Mouse (Mus musculus) cerebellum, adult 9-11 months (tissue): Measurements from ENCODE around the gene Fam47e.
A peak's percentile ranks its signal among the peaks of the same experiment; 100 is the strongest.
"Not testable (repeated sequence)": the region's sequence is repeated elsewhere in the genome, so short reads cannot be mapped to it uniquely, and the experiment has no call there.

Experiments
- DNase-seq: peaks from one replicate; pipeline ENCODE4 v3.0.0; 2022

The Fam47e gene

DNA sequence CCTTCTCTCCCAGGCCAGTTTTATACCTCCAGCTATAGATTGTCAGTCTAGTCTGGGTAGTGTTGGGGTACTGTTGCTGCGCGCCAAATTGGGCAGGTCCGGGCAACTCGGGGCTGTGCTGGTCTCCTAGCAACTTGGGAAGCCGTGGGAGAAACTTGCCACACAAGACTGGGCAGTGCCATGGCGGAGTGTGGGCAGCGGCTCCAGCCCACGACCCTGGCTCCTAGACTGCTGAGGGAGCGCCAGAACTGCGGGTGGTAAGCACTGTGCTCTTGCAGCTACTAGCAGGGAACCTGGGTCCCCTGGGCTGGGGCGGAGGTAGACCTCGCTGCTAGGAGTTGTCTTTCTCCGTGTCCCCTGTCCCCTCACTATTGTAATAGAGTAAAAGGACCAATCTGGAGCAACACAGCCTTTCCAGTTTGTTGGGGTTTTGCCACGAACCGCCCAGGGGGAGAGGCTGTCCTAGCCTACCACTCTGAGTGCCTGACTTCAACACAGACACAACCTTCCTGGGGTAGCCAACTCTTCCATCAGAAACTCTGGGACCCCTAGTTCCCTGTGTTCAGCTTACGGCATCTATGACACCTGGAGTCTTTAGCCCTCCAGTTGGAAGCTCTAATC, at the start of gene Fam47e:
Gene Fam47e (plus strand): TSS at position 179 of the 621 bp plus-strand sequence.
- DNase-seq, result no peak

DNA sequence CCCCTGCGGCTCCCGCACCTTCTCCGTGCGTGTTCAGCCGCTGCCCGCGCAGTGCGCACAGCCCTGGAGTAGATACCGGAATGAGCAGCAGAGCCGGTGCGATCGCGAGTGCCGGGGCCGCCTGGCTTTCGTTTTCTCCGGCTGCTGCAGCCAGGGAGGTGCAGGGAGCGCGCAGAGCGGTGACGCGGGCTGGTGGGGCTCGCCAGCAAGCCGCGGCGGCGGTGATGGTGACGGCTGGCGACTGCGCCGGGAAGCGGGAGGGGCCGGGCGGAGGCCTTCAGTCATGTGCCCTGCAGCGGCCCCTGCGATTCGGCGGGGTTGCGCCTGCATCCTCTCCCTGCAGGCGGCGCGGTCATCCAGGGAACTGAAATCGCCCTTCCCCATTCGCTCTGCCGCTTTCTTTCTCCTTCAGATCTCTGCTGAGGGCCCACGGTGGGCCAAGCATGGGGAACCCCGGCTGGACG, 49.4 kb upstream of the Fam47e start:
- DNase-seq, result peak; percentile 97

DNA sequence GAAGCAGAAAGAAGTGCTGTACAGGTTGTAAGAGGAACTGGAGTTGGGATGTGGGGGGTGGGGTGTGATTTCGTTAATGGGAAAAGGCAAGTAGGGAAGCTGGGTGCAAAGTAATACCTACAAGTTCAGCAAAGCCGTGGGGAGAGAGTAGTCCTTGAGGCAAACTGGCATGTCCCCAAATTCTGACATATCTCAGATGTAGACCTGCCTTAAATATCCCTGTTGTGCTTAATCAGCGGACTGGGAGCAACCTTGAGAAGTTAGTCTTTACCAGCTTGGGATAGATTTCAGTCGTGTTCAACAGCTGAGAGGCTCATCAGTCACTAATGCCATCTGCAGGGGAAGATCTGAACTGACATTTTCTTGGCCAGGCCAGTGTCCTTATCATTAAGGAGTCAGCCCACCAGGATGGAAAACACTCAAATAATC, 48.6 kb upstream of the Fam47e start:
- peak; percentile 61 for DNase-seq

DNA sequence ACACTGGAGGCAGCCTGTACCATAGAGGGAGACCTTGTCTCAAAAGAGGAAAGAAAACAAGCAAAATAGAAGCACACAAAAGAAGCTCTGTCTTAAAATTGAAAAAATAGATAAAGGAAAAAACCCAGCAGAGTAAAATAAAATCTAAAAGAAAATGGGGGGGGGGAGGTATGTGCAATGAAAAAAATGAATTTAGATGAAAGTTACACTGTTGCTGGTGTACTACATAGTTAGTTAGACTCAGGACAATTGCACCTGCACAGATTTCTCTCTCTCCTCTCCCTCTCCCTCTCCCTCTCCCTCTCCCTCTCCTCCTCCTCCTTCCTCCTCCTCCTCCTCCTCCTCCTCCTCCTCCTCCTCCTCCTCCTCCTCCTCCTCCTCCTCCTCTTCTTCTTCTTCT, 48.1 kb upstream of the Fam47e start, which contains the start of gene Scarb2:
Gene Scarb2 (minus strand): TSS at position 101 of the 400 bp plus-strand sequence.
- no peak for DNase-seq

DNA sequence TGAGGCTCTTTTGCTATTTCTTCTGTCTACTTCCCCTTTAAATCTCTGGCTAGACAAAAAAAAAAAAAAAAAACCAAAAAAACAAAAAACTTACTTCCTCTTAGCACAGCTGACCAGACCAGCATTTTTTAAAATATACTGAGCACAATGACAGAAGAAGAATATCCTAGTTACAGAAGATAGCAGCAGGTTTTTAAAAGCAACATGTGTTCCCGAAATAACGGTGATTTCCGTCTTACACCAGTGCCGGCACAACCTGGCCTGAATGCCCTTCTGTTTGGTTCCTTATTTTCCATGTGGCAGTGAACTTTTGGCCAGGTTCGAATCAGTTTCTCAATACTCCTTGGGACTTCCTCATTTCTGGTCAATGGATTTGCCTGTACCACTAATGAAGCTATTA, 46.0 kb upstream of the Fam47e start:
- DNase-seq, result no peak

DNA sequence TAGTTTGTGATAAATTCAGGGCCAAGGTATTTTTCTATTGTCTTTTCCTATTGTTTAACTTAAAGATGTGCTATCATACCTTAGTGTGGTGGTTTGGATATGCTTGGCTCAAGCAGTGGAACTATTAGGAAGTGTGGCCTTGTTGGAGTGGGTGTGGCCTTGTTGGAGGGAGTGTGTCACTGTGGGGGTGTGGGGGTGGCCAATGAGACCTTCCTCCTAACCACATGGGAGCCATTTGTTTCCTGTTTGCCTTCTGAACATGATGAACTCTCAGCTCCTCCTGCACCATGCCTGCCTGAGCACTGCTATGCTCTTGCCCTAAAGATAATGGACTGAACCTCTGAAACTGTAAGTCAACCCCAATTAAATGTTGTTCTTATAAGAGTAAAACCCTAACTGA, 43.6 kb upstream of the Fam47e start:
- DNase-seq, result no peak

DNA sequence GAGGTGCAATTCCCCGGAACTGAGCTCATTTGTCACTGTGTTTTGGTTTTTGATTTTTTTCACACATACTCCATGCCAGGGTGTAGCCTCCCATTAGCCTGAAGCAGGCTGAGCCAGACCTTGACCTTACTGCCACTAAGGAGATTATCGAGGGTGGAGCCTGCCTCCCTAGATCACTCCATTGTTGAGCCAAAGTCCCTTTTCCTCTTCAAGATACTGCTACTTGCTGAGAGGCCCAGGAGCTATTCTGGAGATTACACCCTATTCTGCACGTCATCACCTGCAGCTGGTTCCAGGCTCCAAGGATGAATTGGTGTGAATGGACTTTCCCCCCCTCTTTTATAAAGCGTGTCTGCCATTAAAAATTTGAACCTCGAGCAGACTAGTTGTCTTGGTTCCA, 42.8 kb upstream of the Fam47e start:
- DNase-seq, result no peak

DNA sequence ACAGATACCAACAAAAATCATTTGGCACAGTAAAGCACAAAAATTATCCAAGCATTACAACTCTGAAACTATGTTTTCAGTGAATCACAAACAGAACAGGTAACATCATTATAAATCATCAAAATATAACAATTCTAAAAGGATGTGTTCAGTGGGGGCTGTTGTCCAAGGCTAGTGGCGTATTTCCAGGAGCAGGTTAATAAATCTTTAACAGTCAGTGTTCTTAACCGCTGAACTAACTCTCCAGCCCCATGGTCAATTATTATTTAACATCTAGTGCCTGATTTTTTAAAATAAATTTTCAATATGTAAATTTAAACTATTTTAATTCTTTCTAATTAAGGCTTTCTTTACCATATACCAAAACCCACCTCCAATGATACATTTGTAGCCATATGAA, 33.7 kb upstream of the Fam47e start:
- DNase-seq, result not testable (repeated sequence)

DNA sequence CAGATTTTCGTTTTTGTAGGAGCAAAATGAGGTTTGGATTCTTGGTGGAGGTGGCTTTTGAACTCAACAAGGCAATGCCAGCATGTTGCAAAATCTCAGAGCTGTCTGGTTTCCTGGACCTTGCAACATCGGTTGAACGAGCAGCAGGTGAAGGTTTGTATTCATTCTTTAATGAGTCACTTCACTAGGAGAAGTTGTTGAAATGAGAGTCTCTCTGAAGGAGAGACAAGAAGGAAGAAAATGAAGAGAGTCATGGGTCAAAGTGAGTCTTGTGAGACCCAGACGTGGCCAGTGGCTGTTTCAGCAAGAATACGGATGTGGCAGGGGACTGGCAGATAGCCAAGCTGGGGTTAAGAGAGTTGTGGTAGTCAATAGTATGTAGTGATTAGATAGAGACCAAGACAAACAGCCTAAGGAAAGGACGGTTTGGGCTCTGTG, 30.0 kb upstream of the Fam47e start:
- DNase-seq, result no peak

DNA sequence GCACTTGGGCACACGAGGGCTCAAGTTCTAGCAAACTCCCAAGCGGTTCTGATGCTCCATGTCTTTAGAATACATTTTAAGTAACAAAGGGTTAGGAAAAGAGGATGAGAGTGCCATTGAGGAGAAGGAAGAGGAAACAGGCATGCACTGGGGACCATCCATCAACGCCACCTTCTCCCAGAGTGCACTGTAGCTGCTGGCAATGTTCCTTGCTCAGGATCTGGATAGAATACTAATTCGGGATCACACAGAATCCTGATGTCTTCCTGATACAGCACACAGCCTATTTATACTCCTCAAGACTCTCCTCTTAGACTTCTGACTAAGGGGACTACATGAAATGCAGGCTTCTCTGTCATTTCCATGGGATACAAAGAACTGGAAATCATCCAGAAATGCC, 15.2 kb upstream of the Fam47e start:
- no peak for DNase-seq

DNA sequence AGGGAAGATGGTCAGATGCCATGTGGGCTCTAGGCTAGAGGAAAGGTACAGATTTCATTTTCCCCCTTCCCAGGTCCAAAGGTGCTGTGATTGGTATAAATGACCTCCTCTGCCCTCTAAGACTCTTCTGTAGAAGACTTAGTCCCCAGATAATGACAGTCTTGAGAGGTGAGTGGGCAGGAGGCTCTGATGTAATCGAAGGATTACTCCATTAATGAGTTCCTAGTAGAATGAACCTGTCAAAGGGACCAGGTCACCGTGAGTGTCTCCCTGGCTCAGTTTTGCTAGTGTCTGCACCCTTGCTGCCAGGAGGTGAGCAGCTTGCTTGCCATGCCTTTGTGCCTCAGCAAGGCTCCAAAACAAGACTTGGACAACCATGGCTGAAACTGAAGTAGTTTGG, 2.3 kb upstream of the Fam47e start:
- DNase-seq, result no peak

DNA sequence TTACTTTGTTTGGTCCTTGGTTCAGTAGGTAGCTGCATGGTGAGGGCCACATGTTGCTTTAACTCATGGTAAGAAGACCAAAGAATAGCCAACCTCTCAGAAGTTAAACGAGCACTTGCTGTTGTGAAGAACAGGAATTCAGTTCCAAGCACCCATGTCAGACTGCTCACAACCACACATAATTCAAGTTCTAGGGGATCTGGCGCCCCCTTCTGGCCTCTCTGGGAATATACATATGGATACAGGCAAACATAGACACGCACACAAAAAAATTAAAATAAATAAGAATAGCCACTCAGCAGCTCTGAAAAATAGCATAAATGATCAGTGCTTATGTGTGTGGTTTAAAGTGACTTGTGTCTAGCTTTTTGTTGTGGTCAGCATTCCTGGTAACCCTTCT, 930 bp upstream of the Fam47e start:
- no peak for DNase-seq

DNA sequence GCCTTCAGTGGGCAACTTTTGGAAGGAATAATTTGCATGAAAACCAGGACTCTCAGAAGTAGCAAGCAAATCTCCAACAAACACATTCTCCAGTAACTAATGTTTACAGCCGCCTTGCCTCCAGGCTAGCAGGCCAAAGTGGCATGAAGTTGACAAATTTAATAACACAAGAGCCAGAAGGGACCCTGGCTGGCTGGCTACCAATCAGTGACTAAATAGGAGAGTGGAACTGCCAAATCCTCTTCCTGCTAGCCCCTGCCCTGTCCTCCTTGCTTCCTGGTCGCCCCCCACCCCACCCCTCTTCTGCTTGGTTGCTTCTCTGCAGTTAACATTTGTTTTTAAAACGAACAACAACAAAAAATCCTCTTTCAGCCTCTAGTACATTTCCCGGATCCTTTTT, 426 bp upstream of the Fam47e start:
- no peak for DNase-seq

DNA sequence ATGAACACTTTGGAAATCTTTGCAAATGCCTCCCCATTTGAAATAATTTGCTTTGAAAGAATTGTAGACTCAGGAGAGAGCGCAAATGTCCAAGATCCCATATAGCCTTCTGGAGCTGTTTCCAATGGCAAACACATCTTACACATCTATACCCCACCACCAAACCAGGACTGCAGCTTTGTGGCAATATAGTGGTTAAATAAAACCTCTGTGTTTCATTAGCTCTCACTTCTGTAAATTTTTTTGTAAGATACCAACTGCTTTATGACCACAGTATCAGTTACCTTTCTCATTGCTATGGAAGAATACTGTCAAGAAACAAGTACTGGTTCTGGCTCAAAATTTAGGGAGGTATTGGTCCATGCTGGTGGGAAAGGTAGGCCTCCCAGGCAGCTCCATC, 1.0 kb downstream of the Fam47e start:
- no peak for DNase-seq

DNA sequence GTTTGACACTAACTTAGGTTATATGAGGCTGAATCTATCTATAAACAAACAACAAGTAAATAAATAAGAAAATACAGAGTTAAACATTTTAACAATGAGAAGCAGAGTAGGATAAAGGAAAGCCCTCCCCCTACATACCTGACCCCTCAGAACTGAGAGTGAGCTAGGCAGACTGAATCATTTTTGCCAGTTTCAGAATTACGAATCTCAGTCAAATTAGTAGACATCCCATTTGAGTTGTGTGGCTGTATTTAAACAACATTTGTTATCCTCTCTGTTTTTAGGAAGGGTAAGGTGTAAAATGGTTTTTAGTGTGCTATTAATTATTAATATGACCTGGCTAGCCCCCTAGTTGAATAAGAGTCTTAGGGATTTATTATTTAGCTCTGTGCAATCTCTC, 2.6 kb downstream of the Fam47e start:
- DNase-seq, result no peak

DNA sequence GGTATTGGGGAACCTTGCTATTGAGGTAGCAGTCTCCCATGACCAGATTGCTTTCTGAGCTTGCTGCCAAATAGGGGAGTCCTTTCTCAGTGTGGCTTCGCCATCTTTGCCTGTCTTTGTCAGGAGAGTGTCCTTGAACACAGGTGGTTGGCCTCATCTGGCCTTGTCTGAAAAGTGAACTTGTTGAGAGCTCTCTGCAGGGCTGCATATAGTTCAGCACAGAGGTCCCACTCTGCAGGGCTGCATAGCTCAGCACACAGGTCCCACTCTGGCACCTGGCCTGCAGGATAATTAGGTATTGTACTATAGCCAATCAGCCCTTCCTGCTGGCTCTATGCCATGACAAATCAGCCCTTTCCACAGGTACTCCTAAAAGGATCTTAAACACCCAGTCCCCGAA, 5.3 kb downstream of the Fam47e start:
- DNase-seq, result no peak

DNA sequence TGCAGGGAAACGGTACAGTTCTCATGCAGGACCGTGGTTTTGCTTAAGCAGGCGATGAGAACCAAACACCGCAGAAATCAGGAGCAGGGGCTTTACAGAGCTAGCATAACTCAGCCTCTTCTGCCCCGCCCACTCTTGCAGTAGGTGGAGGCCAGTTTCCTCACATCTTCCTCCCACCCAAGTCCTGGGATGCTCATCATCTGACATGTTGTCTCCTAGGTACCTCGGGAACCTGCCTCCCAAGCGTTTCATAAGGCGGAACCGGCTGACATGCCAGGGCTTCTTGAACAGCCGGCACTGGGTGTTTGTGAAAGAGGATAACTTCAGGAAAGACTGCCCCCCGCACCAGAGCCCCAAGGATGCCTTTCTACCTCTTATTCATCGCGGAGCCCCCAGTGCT, 7.1 kb downstream of the Fam47e start:
- DNase-seq, result no peak

DNA sequence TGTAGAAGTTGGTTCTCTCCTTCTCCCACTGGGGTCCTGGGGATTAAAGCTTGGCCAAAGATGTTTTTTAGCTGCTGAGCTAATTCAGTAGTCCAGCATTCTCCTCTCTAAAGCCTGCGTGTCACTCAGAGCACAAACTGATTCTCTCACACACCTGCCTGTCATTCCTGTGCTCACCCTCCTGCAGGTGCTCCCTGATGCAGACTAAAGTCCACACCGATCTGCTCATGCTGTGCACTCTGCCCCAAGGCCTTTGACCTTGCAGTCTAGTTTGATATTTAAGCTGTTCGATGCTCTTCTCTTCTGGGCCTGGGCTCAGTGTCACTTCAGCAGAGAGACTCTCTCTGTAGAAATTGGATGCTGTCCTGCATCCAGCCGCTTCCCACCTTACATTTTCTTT, 16.4 kb downstream of the Fam47e start:
- no peak for DNase-seq

DNA sequence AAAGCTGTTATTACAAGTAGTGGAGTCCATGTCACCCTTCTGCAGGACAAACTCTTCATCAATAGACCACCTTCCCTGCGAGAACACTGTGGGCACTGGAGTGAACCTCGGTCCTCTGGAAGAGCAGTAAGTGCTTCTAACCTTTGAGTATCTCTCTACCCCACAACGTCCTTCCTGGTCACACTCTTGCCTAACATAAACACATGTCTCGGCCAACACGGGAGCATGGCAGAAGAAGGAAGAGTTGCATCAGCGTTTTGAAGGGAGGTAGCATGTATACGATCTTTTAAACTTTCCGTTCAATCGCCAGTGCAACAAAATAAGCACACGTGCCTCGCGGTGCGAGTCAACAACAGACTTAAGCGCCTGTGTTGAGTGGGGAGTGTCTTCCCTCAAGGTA, 24.7 kb downstream of the Fam47e start:
- no peak for DNase-seq

DNA sequence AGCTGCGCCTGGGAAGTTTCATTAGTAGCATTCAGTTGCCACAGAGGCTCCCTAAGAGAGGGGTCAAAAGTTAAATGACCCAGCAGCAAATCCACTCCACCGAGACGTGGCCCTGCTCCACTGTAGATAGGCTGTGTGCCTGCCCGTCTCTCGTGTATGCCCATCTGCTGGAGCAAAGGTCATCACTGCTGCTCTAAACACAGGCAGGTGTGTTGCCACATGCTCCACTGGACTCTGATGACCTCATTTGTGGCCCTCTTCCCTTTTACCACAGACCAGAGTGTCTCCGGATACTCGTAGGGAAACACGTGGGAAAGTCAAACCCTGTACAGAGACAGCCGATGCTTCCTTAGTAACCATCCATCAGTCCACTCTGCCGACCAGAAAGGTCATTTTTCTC, 31.1 kb downstream of the Fam47e start:
- DNase-seq, result no peak

DNA sequence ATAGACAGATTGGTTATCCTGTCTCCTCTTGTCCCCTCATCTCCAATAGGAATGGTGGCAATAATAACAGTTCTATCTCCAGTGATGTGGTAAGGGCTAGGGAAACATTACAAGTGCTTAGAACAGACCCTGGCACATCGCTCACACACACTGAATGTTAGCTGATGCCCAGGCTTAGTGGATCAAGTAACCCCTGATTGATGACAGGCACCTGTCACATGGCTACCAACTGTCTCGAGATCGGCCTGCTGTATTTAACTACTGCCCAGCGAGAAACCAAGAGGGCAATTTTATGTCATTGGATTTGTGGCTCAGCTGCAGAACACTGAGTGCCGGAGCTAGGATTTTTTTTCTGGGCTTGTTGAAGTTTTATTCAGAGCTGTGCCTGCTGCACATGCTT, 40.2 kb downstream of the Fam47e start:
- DNase-seq, result no peak

DNA sequence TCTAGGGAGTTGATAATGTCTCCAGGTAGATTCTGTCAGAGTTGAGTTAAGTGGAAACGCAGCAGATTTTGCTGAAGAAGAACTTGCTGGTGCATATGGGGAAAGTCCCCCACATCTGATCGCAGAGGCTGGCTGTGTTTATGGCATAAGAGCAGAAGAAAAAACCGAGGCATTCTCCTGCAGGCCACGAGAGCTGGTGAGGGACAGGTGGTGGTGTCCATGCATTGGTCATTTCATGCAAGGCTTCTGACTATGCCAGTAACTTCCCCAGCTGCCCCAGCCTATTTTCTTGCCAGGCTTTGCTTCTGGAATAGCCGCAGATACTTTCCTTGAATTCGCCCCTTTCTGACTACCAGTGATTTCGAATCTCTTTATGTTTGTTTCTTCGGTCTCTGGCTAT, 42.0 kb downstream of the Fam47e start:
- DNase-seq, result no peak

DNA sequence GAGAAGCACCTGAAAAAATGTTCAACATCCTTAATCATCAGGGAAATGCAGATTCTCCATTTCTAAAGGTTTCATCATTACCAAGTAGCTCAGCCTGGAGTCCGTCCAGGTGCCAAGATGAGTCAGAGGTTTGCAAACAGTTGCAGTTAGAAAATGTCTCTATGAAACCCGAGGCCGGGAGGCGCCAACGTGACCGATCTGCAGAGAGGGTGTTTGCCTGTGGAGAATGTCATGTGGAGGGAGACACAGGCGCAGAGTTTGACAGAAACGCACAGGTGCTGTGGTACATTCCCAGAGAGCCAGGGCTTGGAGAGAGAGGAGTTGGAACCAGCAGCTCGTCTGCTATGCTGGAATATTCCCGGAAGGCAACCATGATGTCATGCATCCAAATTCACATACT, 44.2 kb downstream of the Fam47e start:
- no peak for DNase-seq

DNA sequence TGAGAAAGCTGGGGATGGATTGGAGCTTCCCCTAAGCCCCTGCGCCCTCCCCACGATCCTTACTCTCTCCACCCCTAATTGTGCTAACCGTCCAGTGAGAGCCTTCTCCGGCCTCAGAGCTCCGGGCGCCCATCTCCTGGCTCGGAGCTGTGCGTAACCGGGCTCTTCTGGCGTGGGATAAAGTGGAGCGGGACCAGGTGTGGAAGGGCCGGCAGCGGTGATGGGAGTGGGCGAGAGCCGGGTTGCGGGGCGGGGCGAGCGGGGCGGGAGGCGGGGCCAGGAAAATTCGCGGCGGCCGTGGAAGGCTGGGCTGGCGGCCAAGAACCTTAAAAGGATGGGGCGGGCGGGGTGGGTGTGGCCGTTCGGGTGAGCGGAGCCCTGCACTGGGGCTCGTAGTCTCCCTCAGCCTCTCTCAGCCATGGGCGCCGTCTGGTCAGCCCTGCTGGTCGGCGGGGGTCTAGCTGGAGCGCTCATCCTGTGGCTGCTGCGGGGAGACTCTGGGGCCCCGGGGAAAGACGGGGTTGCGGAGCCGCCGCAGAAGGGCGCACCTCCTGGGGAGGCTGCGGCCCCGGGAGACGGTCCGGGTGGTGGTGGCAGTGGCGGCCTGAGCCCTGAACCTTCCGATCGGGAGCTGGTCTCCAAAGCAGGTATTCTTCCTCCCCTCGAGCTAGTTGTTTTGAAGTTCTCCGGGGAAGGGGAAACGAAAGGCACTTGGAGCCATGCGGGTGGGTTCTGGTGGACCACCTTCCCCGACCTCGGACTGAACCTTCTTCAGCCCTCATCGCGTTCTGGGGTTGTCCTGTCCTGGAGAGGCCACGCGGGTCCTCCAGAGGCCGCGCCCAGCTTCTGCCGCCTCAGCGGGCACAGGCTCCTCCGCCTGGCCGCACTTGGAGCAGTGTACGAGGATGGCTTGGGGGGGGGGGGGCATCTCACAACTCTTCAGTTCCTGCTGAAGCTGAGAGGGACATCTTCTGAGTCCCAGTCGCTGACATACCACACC, 48.1 kb downstream of the Fam47e start, which contains the start of gene Stbd1:
Gene Stbd1 (plus strand): TSS at position 351 of the 1,000 bp plus-strand sequence.
- DNase-seq, result no peak
